Mouse (Mus musculus): Measurements from ENCODE around the gene Skp1a.

Gene Skp1a

GRCm38 (mm10) chr11:52278991-52279390, 47.2 kb downstream of the Skp1a start:
- no peak for DNase-seq

GRCm38 (mm10) chr11:52279611-52280145, 47.9 kb downstream of the Skp1a start:
- DNase-seq, result no peak

GRCm38 (mm10) chr11:52280566-52281455, 49.0 kb downstream of the Skp1a start:
- no peak for DNase-seq

GRCm38 (mm10) chr11:52281568-52282328, 50.0 kb downstream of the Skp1a start:
- DNase-seq, result no peak

- DNase-seq, result no peak
Measured at GRCm38 (mm10) chr11:52282420-52282773, 50.6 kb downstream of the Skp1a start.

GRCm38 (mm10) chr11:52282774-52283595, 51.2 kb downstream of the Skp1a start, which contains the start of gene Tcf7:
Tcf7 (minus strand) TSS chr11:52283014.
- DNase-seq, result peak; percentile 87

GRCm38 (mm10) chr11:52283596-52284571, 52.1 kb downstream of the Skp1a start:
- peak; percentile 90 for DNase-seq

- no peak for DNase-seq
Measured at GRCm38 (mm10) chr11:52286301-52286957, 54.6 kb downstream of the Skp1a start.

- DNase-seq, result peak; percentile 52
Measured at GRCm38 (mm10) chr11:52286958-52287305, 55.1 kb downstream of the Skp1a start.

GRCm38 (mm10) chr11:52292346-52292745, 60.6 kb downstream of the Skp1a start:
- no peak for DNase-seq

GRCm38 (mm10) chr11:52292894-52293293, 61.1 kb downstream of the Skp1a start:
- DNase-seq, result no peak

GRCm38 (mm10) chr11:52294103-52294502, 62.3 kb downstream of the Skp1a start:
- DNase-seq, result no peak

All from kidney, postnatal 10 days (tissue).